Mouse (Mus musculus) liver, embryonic 16.5 days (tissue): ENCODE data around the gene Tex14. TPM values are rescaled to one million over a fixed set of nuclear protein-coding genes. Genes with fewer than 3 reads are reported as not detected.

Experiments used
- ATAC-seq: fragments of 200-750 bp; cut with Nextera tagmentation; 2 replicates; pipeline ENCODE4 v1.8.0; 2017; ENCODE audit warnings: low read depth, mild to moderate bottlenecking, moderate number of reproducible peaks, moderate library complexity
- H3K27ac ChIP-seq: fragments of 300-500 bp; sonication (generic); 2 replicates; pipeline ENCODE4 v1.5.1; 2014; ENCODE audit warnings: mild to moderate bottlenecking, low read length
- H3K27me3 ChIP-seq: fragments of 300-500 bp; sonication (generic); 2 replicates; pipeline ENCODE4 v1.6.1; 2014; ENCODE audit warnings: low read depth, low read length, mixed read lengths; ENCODE audit not compliant: control insufficient read depth, insufficient read depth
- H3K36me3 ChIP-seq: fragments of 300-500 bp; sonication (generic); 2 replicates; pipeline ENCODE4 v1.6.1; 2014; ENCODE audit warnings: mild to moderate bottlenecking; ENCODE audit not compliant: control insufficient read depth, insufficient read depth
- H3K4me1 ChIP-seq: fragments of 300-500 bp; sonication (generic); 2 replicates; pipeline ENCODE4 v1.6.1; 2014; ENCODE audit warnings: low read depth, low read length, mixed read lengths; ENCODE audit not compliant: control insufficient read depth
- H3K4me2 ChIP-seq: fragments of 300-500 bp; sonication (generic); 2 replicates; pipeline ENCODE4 v1.6.1; 2014; ENCODE audit warnings: low read depth, low read length, mixed read lengths
- H3K4me3 ChIP-seq: fragments of 300-500 bp; sonication (generic); 2 replicates; pipeline ENCODE4 v1.5.1; 2014; ENCODE audit warnings: low read depth, mild to moderate bottlenecking, low read length
- H3K9ac ChIP-seq: fragments of 300-500 bp; sonication (generic); 2 replicates; pipeline ENCODE4 v1.6.1; 2014; ENCODE audit warnings: low read depth, low read length
- H3K9me3 ChIP-seq: fragments of 300-500 bp; sonication (generic); replicated peaks from 2 replicates; pipeline ENCODE4 v1.6.1; 2016; ENCODE audit warnings: low read length; ENCODE audit not compliant: control insufficient read depth
- WGBS: fragments of 180-500 bp; shearing (Covaris S2); extraction: QIAGEN DNeasy Blood & Tissue Kit; methylation state at CpG from one replicate; pipeline ENCODE4 v1.1.7; 2014; ENCODE audit not compliant: insufficient replicate concordance; 5-methylcytosine and 5-hydroxymethylcytosine counted together
- polyA plus RNA-seq: library from polyadenylated mRNA; unstranded; fragments of >200 nt; fragmentation: Nextera tagmentation; extraction: Ambion mirVana; gene quantifications from 2 replicates; pipeline ENCODE4 v1.2.1, GENCODE M21; 2015

Gene Tex14
- polyA plus RNA-seq, 1 experiment from 2014 or later, result 0.21 TPM

DNA sequence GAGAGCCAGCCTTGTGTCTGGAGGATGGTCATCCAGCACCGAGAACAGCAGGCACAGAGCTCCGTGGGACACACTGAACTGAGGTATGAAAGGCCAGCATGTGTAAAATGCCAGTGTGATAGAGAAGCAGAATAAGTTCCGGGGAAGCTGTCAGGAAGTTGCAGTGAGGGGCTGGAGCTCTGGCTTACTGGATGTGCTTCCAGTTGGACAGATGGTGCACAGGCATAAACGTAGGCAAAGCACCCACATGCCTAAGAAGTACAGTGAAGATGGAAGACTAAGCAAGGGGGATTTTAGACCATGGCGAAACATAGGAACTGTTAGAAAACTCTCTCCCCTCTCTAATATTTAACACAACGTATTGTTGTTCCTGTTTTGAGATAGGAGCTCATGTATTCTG is 156.3 kb downstream of the Tex14 start:
- Histone ChIP-seq H3K4me2 (no peak overlapping the region), H3K27ac (no peak overlapping the region), H3K27me3 (no peaks in the 10 kb centered on the region), H3K4me1 (no peaks in the 10 kb centered on the region), H3K36me3 (no peaks in the 10 kb centered on the region), H3K9me3 (no peaks in the 10 kb centered on the region), H3K4me3 (no peak overlapping the region), H3K9ac (no peak overlapping the region)
- no peak for ATAC-seq
- 58% methylated on average over 6 of the region's 6 CpGs for WGBS

DNA sequence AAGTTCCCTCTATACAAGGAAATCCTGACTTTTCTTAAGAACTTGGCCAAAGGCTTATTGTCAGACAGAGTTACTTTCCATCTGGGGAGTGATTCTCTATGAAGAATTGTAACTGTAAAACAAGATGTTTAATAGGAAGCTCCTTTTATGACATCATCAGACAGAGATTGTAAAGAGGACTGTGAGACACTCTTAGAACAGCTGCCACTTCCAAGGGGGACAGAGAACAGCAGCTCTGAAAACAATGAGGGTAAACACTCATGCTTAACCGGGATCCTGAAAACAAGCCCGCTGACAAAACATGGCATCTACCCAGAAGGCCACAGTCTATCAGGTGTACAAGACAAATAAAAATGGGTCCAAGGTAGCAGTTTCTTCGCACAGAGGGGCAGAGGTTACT is 161.6 kb downstream of the Tex14 start, which contains the start of gene Gm11492:
Gene Gm11492 (plus strand): TSS at position 153 of the 400 bp plus-strand sequence.
- 59% methylated on average over 3 of the region's 3 CpGs for WGBS
- H3K4me1 ChIP-seq, result no peaks in the 10 kb centered on the region
- no peak within 1 kb of the TSS for H3K4me2 ChIP-seq
- H3K27me3 ChIP-seq, result no peaks in the 10 kb centered on the region
- no peak for ATAC-seq
- no peak within 1 kb of the TSS for H3K27ac ChIP-seq
- H3K9me3 ChIP-seq, result no peaks in the 10 kb centered on the region
- no peak within 1 kb of the TSS for H3K4me3 ChIP-seq
- no peaks in the 10 kb centered on the region for H3K36me3 ChIP-seq
- H3K9ac ChIP-seq, result no peak within 1 kb of the TSS

DNA sequence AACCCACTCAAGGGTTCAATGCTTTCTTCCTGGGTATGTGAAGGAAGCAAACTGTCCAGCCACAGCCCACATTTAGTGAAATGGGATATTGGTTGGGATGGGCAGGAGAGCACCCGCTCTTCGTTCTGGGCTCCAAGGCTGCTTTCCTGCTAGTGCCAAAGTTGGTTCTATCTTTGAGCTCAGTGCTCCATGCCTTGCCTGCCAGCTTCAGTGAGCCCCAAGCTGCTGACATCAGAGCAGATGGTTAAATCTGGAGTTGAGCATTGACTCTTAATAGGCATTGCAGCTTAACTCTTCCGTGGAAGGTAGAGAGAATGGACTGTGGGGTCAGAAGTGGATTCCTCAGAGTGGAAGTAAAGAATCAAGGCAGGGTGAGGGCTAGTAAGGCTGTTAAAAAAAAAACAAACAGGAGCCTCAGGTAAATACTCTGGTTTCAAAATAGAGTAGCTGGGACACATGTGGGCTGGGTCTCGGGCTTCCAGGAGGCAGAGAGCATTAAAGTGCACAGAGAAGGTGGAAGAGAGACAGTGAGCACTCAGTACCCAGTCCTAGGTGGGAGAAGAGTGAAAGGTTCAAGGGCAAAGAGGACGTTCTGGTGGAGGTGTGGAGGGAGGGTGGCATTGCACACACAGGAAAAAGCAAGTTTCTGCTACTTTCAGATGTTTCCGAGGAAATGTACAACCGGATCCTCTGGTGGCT is 163.5 kb downstream of the Tex14 start, which contains the start of gene Sept4:
Gene Sept4 (plus strand): TSS at position 649 of the 699 bp plus-strand sequence.
- ATAC-seq, result no peak
- no peak within 1 kb of the TSS for H3K9ac ChIP-seq
- no peaks in the 10 kb centered on the region for H3K9me3 ChIP-seq
- 58% methylated on average over 7 of the region's 7 CpGs for WGBS
- no peaks in the 10 kb centered on the region for H3K36me3 ChIP-seq
- H3K4me3 ChIP-seq, result no peak within 1 kb of the TSS
- H3K4me2 ChIP-seq, result no peak within 1 kb of the TSS
- H3K4me1 ChIP-seq, result no peaks in the 10 kb centered on the region
- H3K27ac ChIP-seq, result no peak within 1 kb of the TSS
- H3K27me3 ChIP-seq, result no peaks in the 10 kb centered on the region

DNA sequence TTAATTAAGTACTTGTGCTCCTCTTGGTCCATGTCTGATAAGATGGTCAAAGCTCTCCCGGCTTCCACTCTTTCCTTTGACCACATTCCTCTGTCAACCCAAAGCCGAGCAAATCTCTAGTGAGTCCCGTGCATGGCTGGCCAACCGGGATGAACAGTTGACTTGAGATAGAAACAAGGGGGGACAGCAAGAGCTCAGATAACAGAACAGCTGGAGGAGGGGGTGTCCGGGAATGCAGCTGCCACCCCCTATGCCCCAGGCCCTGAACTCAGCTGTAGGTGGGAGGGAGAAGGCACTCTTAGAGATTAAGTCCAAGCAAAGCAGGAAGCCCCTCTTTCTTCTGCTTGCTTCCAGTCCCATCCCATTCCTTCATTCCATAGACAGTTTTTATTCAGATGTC is 165.9 kb downstream of the Tex14 start:
- H3K27ac ChIP-seq, result no peak overlapping the region
- H3K36me3 ChIP-seq, result no peaks in the 10 kb centered on the region
- H3K9ac ChIP-seq, result no peak overlapping the region
- no peaks in the 10 kb centered on the region for H3K4me1 ChIP-seq
- no peaks in the 10 kb centered on the region for H3K9me3 ChIP-seq
- 54% methylated on average over 5 of the region's 5 CpGs for WGBS
- no peak overlapping the region for H3K4me3 ChIP-seq
- ATAC-seq, result no peak
- H3K4me2 ChIP-seq, result no peak overlapping the region
- H3K27me3 ChIP-seq, result no peaks in the 10 kb centered on the region

DNA sequence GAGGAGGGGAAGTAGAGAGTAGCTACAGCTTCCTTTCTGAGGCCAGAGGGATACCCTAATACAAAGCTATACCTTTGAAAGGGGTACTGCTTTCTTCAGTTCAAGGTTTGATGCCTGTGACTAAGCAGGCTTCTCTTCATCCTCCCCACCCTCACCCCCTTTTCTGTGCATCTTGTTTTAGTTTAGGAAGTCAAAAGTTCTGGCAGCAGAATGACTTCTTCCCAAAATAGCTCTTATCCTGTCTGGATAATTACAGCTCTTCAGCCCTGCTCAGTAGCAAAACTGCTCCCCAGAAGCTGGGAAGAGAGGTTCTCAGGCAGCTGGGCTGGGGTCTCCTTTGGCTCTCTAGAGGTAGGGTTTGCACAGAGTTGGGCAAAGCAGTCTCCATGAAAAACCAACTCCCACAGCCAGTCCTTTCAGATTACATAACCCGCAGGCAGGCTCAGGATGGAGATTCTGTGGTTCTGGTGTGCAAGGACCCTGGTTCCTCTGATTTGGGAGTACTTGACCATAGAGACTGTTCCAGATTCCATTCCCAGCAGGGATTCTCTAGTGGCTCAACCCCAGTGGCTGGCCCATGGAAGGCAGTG is 166.6 kb downstream of the Tex14 start:
- Histone ChIP-seq H3K36me3 (no peaks in the 10 kb centered on the region), H3K27me3 (no peaks in the 10 kb centered on the region), H3K4me3 (no peak overlapping the region), H3K27ac (no peak overlapping the region), H3K9me3 (no peaks in the 10 kb centered on the region), H3K9ac (no peak overlapping the region), H3K4me2 (no peak overlapping the region), H3K4me1 (no peaks in the 10 kb centered on the region)
- 44% methylated on average over 1 of the region's 1 CpGs for WGBS
- no peak for ATAC-seq

DNA sequence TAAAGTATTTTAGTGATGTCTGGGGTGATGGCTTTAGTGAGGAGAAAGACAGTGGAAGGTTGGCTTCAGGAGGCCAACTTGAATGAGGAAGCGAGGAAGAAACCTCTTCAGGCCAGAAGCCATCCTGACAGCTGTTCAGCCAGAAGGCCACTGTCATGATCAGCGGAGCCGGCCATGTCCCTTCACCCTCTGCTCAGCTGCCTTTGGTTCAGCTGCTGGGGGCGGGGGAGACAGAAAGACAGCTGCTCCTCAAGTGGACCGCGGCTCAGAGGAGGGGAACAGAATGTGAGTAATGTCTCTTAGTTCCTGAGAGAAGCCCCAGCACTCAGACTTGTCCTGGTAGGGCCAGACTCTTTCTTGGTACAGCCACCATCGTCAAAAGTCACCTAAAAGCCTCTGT is 168.9 kb downstream of the Tex14 start:
- no peak for ATAC-seq
- Histone ChIP-seq H3K4me2 (no peak overlapping the region), H3K9ac (no peak overlapping the region)

DNA sequence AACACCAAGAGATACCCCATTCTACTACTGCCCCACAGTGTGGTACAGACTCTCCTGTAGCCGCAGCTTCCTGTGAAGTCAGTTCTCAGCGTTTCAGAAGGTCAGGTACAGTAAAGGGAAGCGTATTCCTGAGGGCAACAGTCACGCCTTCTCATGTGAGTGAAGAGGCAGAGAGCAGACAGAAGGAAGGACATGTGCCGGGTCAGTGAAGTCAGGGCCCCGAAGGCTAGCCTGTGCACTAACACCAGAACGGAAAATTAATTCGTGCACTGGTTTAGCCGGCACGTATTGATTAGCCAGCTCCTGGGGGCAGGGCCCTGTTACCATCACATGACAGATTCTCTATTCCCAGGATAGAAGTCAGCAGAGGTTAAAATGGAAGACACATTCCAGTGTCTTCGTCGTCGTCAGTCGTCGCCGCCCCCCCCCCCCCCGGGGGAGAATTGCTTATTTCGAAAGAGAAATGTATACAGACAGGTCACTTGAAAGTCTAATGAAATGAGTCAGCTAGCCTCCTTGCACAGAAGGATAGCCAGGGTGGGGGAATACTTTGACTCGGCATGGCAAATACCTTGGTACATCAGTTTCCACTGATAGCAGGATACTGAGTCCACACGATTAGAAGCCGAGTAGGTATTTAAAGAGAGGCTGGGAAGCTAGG is 169.8 kb downstream of the Tex14 start:
- whole genome bisulfite sequencing, result 62% methylated on average over 21 of the region's 21 CpGs
- Histone ChIP-seq H3K27me3 (no peaks in the 10 kb centered on the region), H3K27ac (no peak overlapping the region), H3K9ac (no peak overlapping the region), H3K4me1 (peaks cover 16% of the 10 kb centered on the region), H3K9me3 (no peaks in the 10 kb centered on the region), H3K4me3 (no peak overlapping the region), H3K36me3 (no peaks in the 10 kb centered on the region), H3K4me2 (no peak overlapping the region)
- ATAC-seq, result no peak

More for the DNA sequence above, 168.9 kb downstream of the Tex14 start:
- peaks cover 12% of the 10 kb centered on the region for H3K4me1 ChIP-seq
- H3K27me3 ChIP-seq, result no peaks in the 10 kb centered on the region
- no peak overlapping the region for H3K27ac ChIP-seq
- no peaks in the 10 kb centered on the region for H3K9me3 ChIP-seq
- no peak overlapping the region for H3K4me3 ChIP-seq
- no peaks in the 10 kb centered on the region for H3K36me3 ChIP-seq
- WGBS, result 73% methylated on average over 7 of the region's 7 CpGs

DNA sequence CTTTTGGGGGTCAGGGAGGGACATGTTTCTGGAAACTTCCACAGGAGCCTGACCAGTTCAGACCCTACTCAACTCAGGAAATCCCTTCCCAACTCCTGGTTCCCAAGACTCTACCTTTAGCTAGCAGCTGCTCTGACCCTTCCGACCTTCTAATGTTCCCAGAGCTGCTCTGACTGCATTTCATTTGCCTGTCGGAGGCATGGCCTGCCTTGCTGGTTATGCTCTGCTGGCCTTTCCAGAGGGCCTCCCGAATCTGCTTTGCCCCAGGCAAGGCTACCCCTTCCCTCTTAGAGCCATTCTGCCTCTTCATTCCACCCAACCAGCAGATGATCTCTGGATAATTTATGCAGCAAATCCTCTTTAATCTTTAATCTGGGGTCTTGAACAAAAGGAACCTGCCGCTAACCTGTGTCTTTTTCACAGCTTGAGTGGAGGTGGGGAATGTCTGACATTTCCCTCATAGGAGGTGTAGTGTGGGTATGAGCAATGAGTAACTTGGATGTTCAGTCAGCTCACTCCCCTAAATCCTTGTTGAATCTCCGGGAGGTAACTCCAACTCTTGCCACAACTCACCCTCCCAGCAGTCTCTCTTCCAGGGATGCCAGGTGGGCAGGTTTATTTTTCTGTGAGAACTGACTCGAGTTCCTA is 172.9 kb downstream of the Tex14 start:
- ATAC-seq, result no peak
- Histone ChIP-seq H3K4me2 (peak overlapping the region; percentile 84), H3K4me1 (peaks cover 16% of the 10 kb centered on the region), H3K4me3 (peak overlapping the region; percentile 57), H3K9ac (peak overlapping the region; percentile 51), H3K9me3 (no peaks in the 10 kb centered on the region), H3K36me3 (no peaks in the 10 kb centered on the region), H3K27ac (no peak overlapping the region), H3K27me3 (no peaks in the 10 kb centered on the region)
- 51% methylated on average over 6 of the region's 6 CpGs for WGBS
